Mouse (Mus musculus): ENCODE results near the gene Atg16l1.

GRCm38 (mm10) chr1:87709020-87709419 lies 46.6 kb upstream of the Atg16l1 start:
- TF ChIP-seq CTCF (IDR thresholded peaks at IDR 0.05) (no peak), EP300 (IDR thresholded peaks at IDR 0.05) (no peak)

Data from lung, postnatal 0 days (tissue).